Mouse (Mus musculus) forebrain, embryonic 15.5 days (tissue): ENCODE measurements around the gene Tmem150c. TPM values are rescaled to one million over a fixed set of nuclear protein-coding genes. Genes with fewer than 3 reads are reported as not detected.
A peak's percentile ranks its signal among the peaks of the same experiment; 100 is the strongest.

Experiments
- ATAC-seq: fragments of 200-750 bp; cut with Nextera tagmentation; replicated peaks from 2 replicates; pipeline ENCODE4 v1.8.0; 2017; ENCODE audit warnings: mild to moderate bottlenecking, moderate TSS enrichment, moderate library complexity
- H3K27ac ChIP-seq: fragments of 300-500 bp; sonication (generic); replicated peaks from 2 replicates; pipeline ENCODE4 v1.5.1; 2015; ENCODE audit warnings: mild to moderate bottlenecking, inconsistent platforms
- H3K27me3 ChIP-seq: fragments of 300-500 bp; sonication (generic); 2 replicates; pipeline ENCODE4 v1.6.1; 2015; ENCODE audit warnings: inconsistent platforms
- H3K36me3 ChIP-seq: fragments of 300-500 bp; sonication (generic); 2 replicates; pipeline ENCODE4 v1.6.1; 2015; ENCODE audit warnings: mild to moderate bottlenecking, inconsistent platforms
- H3K4me1 ChIP-seq: fragments of 300-500 bp; sonication (generic); 2 replicates; pipeline ENCODE4 v1.6.1; 2015; ENCODE audit warnings: inconsistent platforms
- H3K4me2 ChIP-seq: fragments of 300-500 bp; sonication (generic); replicated peaks from 2 replicates; pipeline ENCODE4 v1.6.1; 2015; ENCODE audit warnings: mild to moderate bottlenecking, inconsistent platforms
- H3K4me3 ChIP-seq: fragments of 300-500 bp; sonication (generic); 2 replicates; pipeline ENCODE4 v1.5.1; 2015; ENCODE audit warnings: mild to moderate bottlenecking, inconsistent platforms
- H3K9ac ChIP-seq: fragments of 300-500 bp; sonication (generic); replicated peaks from 2 replicates; pipeline ENCODE4 v1.6.1; 2015; ENCODE audit warnings: mild to moderate bottlenecking, inconsistent platforms
- H3K9me3 ChIP-seq: fragments of 300-500 bp; sonication (generic); 2 replicates; pipeline ENCODE4 v1.6.1; 2016; ENCODE audit warnings: inconsistent platforms
- WGBS: fragments of 180-500 bp; shearing (Covaris S2); methylation state at CpG from one replicate; pipeline ENCODE4 v1.1.7; 2015; ENCODE audit warnings: mixed read lengths; 5-methylcytosine and 5-hydroxymethylcytosine counted together
- polyA plus RNA-seq: library from polyadenylated mRNA; unstranded; fragments of >200 nt; fragmentation: Nextera tagmentation; extraction: Ambion mirVana; gene quantifications from 2 replicates; pipeline ENCODE4 v1.2.1, GENCODE M21; 2015

Gene Tmem150c
- polyA plus RNA-seq, 1 experiment from 2014 or later = 32.1 TPM

GRCm38 (mm10) chr5:100162857-100163256 lies 3.2 kb upstream of the Tmem150c start:
- Histone ChIP-seq H3K9me3 (no peaks in the 10 kb centered on the region), H3K4me1 (peaks cover 13% of the 10 kb centered on the region), H3K9ac (no peak overlapping the region), H3K27ac (no peak overlapping the region), H3K4me2 (no peak overlapping the region), H3K27me3 (no peaks in the 10 kb centered on the region), H3K4me3 (no peak overlapping the region), H3K36me3 (no peaks in the 10 kb centered on the region)
- ATAC-seq = no peak
- 73% methylated on average over 3 of the region's 3 CpGs for WGBS

GRCm38 (mm10) chr5:100162053-100162452 lies 2.4 kb upstream of the Tmem150c start:
- no peak for ATAC-seq
- Histone ChIP-seq H3K9ac (no peak overlapping the region), H3K4me3 (no peak overlapping the region), H3K4me1 (peaks cover 13% of the 10 kb centered on the region), H3K4me2 (no peak overlapping the region), H3K27me3 (no peaks in the 10 kb centered on the region), H3K9me3 (no peaks in the 10 kb centered on the region), H3K36me3 (no peaks in the 10 kb centered on the region), H3K27ac (no peak overlapping the region)
- 63% methylated on average over 1 of the region's 1 CpGs for WGBS

- ATAC-seq = peak; percentile 78
- peak overlapping the region; percentile 72 for H3K4me3 ChIP-seq
- no peaks in the 10 kb centered on the region for H3K36me3 ChIP-seq
- peak overlapping the region; percentile 90 for H3K4me2 ChIP-seq
- H3K9ac ChIP-seq = peak overlapping the region; percentile 80
- no peaks in the 10 kb centered on the region for H3K9me3 ChIP-seq
- peaks cover 13% of the 10 kb centered on the region for H3K4me1 ChIP-seq
- H3K27me3 ChIP-seq = no peaks in the 10 kb centered on the region
- 1% methylated on average over 80 of the region's 101 CpGs for WGBS
- H3K27ac ChIP-seq = peak overlapping the region; percentile 72
Observed at GRCm38 (mm10) chr5:100158791-100159637, 594 bp downstream of the Tmem150c start.

GRCm38 (mm10) chr5:100158301-100158700 lies 1.3 kb downstream of the Tmem150c start:
- H3K9ac ChIP-seq = peak overlapping the region; percentile 80
- H3K4me3 ChIP-seq = peak overlapping the region; percentile 72
- H3K4me1 ChIP-seq = peaks cover 12% of the 10 kb centered on the region
- H3K27me3 ChIP-seq = no peaks in the 10 kb centered on the region
- H3K9me3 ChIP-seq = no peaks in the 10 kb centered on the region
- H3K27ac ChIP-seq = peak overlapping the region; percentile 72
- 14% methylated on average over 13 of the region's 13 CpGs for WGBS
- 0 out of 2 replicates have a peak, but pooled peaks have one; percentile 12 for ATAC-seq
- H3K4me2 ChIP-seq = peak overlapping the region; percentile 90
- H3K36me3 ChIP-seq = no peaks in the 10 kb centered on the region

- H3K4me2 ChIP-seq = no peak overlapping the region
- H3K4me3 ChIP-seq = no peak overlapping the region
- no peaks in the 10 kb centered on the region for H3K36me3 ChIP-seq
- peaks cover 10% of the 10 kb centered on the region for H3K4me1 ChIP-seq
- H3K9me3 ChIP-seq = no peaks in the 10 kb centered on the region
- no peak for ATAC-seq
- H3K27me3 ChIP-seq = no peaks in the 10 kb centered on the region
- WGBS = 85% methylated on average over 6 of the region's 6 CpGs
- no peak overlapping the region for H3K9ac ChIP-seq
- H3K27ac ChIP-seq = no peak overlapping the region
Observed at GRCm38 (mm10) chr5:100155646-100156045, 4.0 kb downstream of the Tmem150c start.

- H3K9me3 ChIP-seq = no peaks in the 10 kb centered on the region
Observed at GRCm38 (mm10) chr5:100149967-100150366, 9.6 kb downstream of the Tmem150c start.

GRCm38 (mm10) chr5:100144836-100145235 lies 14.8 kb downstream of the Tmem150c start:
- Histone ChIP-seq H3K36me3 (no peaks in the 10 kb centered on the region), H3K4me2 (no peak overlapping the region), H3K4me3 (no peak overlapping the region), H3K27ac (no peak overlapping the region), H3K9ac (no peak overlapping the region), H3K4me1 (no peaks in the 10 kb centered on the region), H3K27me3 (no peaks in the 10 kb centered on the region), H3K9me3 (no peaks in the 10 kb centered on the region)
- WGBS = 89% methylated on average over 7 of the region's 7 CpGs
- no peak for ATAC-seq

More at GRCm38 (mm10) chr5:100149967-100150366, 9.6 kb downstream of the Tmem150c start:
- Histone ChIP-seq H3K4me2 (no peak overlapping the region), H3K27me3 (no peaks in the 10 kb centered on the region), H3K27ac (no peak overlapping the region), H3K4me1 (no peaks in the 10 kb centered on the region), H3K4me3 (no peak overlapping the region), H3K36me3 (no peaks in the 10 kb centered on the region), H3K9ac (no peak overlapping the region)
- no peak for ATAC-seq
- 73% methylated on average over 3 of the region's 3 CpGs for WGBS

- no peak for ATAC-seq
- no peaks in the 10 kb centered on the region for H3K27me3 ChIP-seq
- 75% methylated on average over 8 of the region's 8 CpGs for WGBS
- peaks cover 10% of the 10 kb centered on the region for H3K4me1 ChIP-seq
- H3K36me3 ChIP-seq = no peaks in the 10 kb centered on the region
- no peak overlapping the region for H3K9ac ChIP-seq
- no peak overlapping the region for H3K4me2 ChIP-seq
- no peak overlapping the region for H3K4me3 ChIP-seq
- peak overlapping the region; percentile 20; the same call in 1 of the 2 replicates for H3K27ac ChIP-seq
- H3K9me3 ChIP-seq = no peaks in the 10 kb centered on the region
Observed at GRCm38 (mm10) chr5:100127283-100127682, 32.3 kb downstream of the Tmem150c start.

- H3K27ac ChIP-seq = no peak overlapping the region
- peaks cover 17% of the 10 kb centered on the region for H3K4me1 ChIP-seq
- H3K9me3 ChIP-seq = no peaks in the 10 kb centered on the region
- no peak overlapping the region for H3K4me2 ChIP-seq
- 82% methylated on average over 12 of the region's 12 CpGs for WGBS
- no peak overlapping the region for H3K4me3 ChIP-seq
- no peaks in the 10 kb centered on the region for H3K27me3 ChIP-seq
- no peak overlapping the region for H3K9ac ChIP-seq
- no peaks in the 10 kb centered on the region for H3K36me3 ChIP-seq
- no peak for ATAC-seq
Observed at GRCm38 (mm10) chr5:100125409-100126123, 34.0 kb downstream of the Tmem150c start.

GRCm38 (mm10) chr5:100124530-100124929 lies 35.1 kb downstream of the Tmem150c start:
- Histone ChIP-seq H3K36me3 (no peaks in the 10 kb centered on the region), H3K4me1 (peaks cover 23% of the 10 kb centered on the region), H3K4me3 (no peak overlapping the region), H3K9ac (no peak overlapping the region), H3K27ac (no peak overlapping the region), H3K4me2 (no peak overlapping the region), H3K9me3 (no peaks in the 10 kb centered on the region), H3K27me3 (no peaks in the 10 kb centered on the region)
- no peak for ATAC-seq
- WGBS = 38% methylated on average over 1 of the region's 1 CpGs

GRCm38 (mm10) chr5:100123283-100123682 lies 36.3 kb downstream of the Tmem150c start:
- ATAC-seq = peak; percentile 24
- H3K9me3 ChIP-seq = no peaks in the 10 kb centered on the region
- WGBS = 42% methylated on average over 7 of the region's 7 CpGs
- H3K4me2 ChIP-seq = no peak overlapping the region
- H3K4me1 ChIP-seq = peaks cover 23% of the 10 kb centered on the region
- no peak overlapping the region for H3K4me3 ChIP-seq
- H3K36me3 ChIP-seq = no peaks in the 10 kb centered on the region
- no peak overlapping the region for H3K9ac ChIP-seq
- H3K27me3 ChIP-seq = no peaks in the 10 kb centered on the region
- H3K27ac ChIP-seq = peak overlapping the region; percentile 57

- Histone ChIP-seq H3K4me1 (peaks cover 20% of the 10 kb centered on the region), H3K27me3 (no peaks in the 10 kb centered on the region), H3K4me3 (peak overlapping the region; percentile 28), H3K36me3 (no peaks in the 10 kb centered on the region), H3K27ac (peak overlapping the region; percentile 70), H3K4me2 (peak overlapping the region; percentile 38), H3K9ac (no peak overlapping the region), H3K9me3 (no peaks in the 10 kb centered on the region)
- ATAC-seq = peak; percentile 33; the same call in 1 of the 2 replicates
- WGBS = 38% methylated on average over 7 of the region's 7 CpGs
Observed at GRCm38 (mm10) chr5:100121170-100121569, 38.4 kb downstream of the Tmem150c start.
